Mouse (Mus musculus) heart, embryonic 10.5 days (tissue): ENCODE measurements around the gene Cd3d. TPM values are rescaled to one million over a fixed set of nuclear protein-coding genes. Genes with fewer than 3 reads are reported as not detected.
"Not testable (repeated sequence)": the region's sequence is repeated elsewhere in the genome, so short reads cannot be mapped to it uniquely, and the experiment has no call there.

Source experiments
- DNase-seq: peaks from one replicate; pipeline ENCODE4 v3.0.0-alpha.2; 2017; ENCODE audit warnings: low spot score
- H3K27ac ChIP-seq: fragments of 300-500 bp; sonication (generic); 2 replicates; pipeline ENCODE4 v1.5.1; 2016; ENCODE audit warnings: mild to moderate bottlenecking
- H3K27me3 ChIP-seq: fragments of 300-500 bp; sonication (generic); 2 replicates; pipeline ENCODE4 v1.6.1; 2016; ENCODE audit warnings: mild to moderate bottlenecking; ENCODE audit not compliant: poor library complexity, insufficient read depth, severe bottlenecking
- H3K36me3 ChIP-seq: fragments of 300-500 bp; sonication (generic); 2 replicates; pipeline ENCODE4 v1.6.1; 2016; ENCODE audit warnings: mild to moderate bottlenecking, moderate library complexity
- H3K4me1 ChIP-seq: fragments of 300-500 bp; sonication (generic); 2 replicates; pipeline ENCODE4 v1.6.1; 2016; ENCODE audit warnings: mild to moderate bottlenecking
- H3K4me3 ChIP-seq: fragments of 300-500 bp; sonication (generic); 2 replicates; pipeline ENCODE4 v1.5.1; 2016; ENCODE audit warnings: mild to moderate bottlenecking, moderate library complexity
- H3K9me3 ChIP-seq: fragments of 300-500 bp; sonication (generic); 2 replicates; pipeline ENCODE4 v1.6.1; 2016; ENCODE audit warnings: mild to moderate bottlenecking, moderate library complexity
- WGBS: fragments of 180-500 bp; shearing (Covaris S2); methylation state at CpG from one replicate; pipeline ENCODE4 v1.1.7; 2016; 5-methylcytosine and 5-hydroxymethylcytosine counted together
- polyA plus RNA-seq: library from polyadenylated mRNA; unstranded; fragments of >200 nt; fragmentation: Nextera tagmentation; extraction: Ambion mirVana; gene quantifications from 2 replicates; pipeline ENCODE4 v1.2.1, GENCODE M21; 2016

Gene Cd3d
- polyA plus RNA-seq, result not detected in 2 replicates

DNA sequence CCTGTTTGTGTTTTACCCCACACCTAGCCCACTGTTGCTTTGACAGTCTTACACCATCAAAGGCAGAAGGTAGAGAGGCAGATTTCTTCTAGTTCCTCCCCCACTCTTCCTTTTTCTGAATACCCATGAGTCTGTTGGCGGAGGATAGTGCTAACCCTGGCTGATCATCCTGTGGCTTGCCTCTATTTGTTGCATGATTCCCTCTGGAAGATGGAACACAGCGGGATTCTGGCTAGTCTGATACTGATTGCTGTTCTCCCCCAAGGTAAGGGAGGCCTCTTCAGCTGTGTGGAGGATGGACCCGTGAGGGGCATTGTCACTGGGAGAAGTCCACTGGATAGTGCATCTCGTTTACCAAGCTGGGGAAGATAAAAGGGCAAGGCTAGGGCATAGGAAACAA lies at the start of gene Cd3d:
TSS of gene Cd3d (plus strand) at position 111 of the 400 bp plus-strand sequence.
- peaks cover 13% of the 10 kb centered on the region; the same call in 1 of the 2 replicates for H3K27me3 ChIP-seq
- no peak within 1 kb of the TSS for H3K27ac ChIP-seq
- DNase-seq, result no peak
- peaks cover 8% of the 10 kb centered on the region; the same call in 1 of the 2 replicates for H3K4me1 ChIP-seq
- H3K4me3 ChIP-seq, result no peak within 1 kb of the TSS
- no peaks in the 10 kb centered on the region for H3K36me3 ChIP-seq
- WGBS, result 77% methylated on average over 4 of the region's 4 CpGs
- no peaks in the 10 kb centered on the region for H3K9me3 ChIP-seq

DNA sequence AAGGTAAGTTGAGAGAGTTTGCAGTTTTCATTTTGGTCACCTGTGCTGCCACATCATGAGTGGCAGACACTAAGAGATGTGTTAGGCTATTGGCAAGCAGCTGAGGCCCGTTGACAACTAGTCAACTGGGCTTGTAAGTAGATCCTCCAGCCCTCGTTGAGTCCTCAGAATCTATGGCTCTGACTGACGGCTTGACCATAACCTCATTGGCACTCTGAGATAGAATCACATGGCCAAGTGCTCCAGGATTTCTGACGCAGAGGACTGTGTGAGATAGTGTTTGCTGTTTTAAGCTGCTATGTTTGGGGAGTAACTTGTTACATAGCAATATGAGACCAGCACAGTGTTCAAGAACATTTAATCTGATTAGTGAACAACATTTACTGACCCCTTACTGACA lies 39.8 kb upstream of the Cd3d start:
- Histone ChIP-seq H3K9me3 (no peaks in the 10 kb centered on the region), H3K36me3 (peaks cover 76% of the 10 kb centered on the region), H3K27ac (no peak overlapping the region), H3K27me3 (no peaks in the 10 kb centered on the region), H3K4me3 (no peak overlapping the region), H3K4me1 (no peaks in the 10 kb centered on the region)
- 76% methylated on average over 4 of the region's 4 CpGs for WGBS
- DNase-seq, result no peak

DNA sequence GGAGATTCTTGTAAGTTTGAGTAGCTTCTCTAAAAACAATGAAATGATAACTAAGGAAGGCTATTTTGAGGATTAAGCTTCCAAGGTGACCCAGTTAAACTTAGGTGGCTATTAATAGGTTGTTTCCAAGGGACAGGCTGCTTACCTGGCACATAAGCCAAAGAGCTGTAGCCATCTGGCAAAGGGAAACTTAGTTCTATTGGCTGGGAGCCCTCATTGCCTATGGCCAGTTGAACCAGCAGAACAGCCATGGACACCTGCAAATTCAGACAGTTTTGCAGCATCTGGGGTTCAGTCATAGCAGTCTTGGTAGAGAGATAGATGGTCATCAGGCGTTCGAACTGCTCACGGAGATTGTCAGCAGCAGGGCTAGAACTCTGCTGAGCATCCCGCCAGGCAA lies 39.2 kb upstream of the Cd3d start:
- no peaks in the 10 kb centered on the region for H3K9me3 ChIP-seq
- no peak for DNase-seq
- peaks cover 76% of the 10 kb centered on the region for H3K36me3 ChIP-seq
- no peak overlapping the region for H3K27ac ChIP-seq
- no peak overlapping the region for H3K4me3 ChIP-seq
- no peaks in the 10 kb centered on the region for H3K27me3 ChIP-seq
- no peaks in the 10 kb centered on the region for H3K4me1 ChIP-seq
- 98% methylated on average over 4 of the region's 4 CpGs for WGBS

DNA sequence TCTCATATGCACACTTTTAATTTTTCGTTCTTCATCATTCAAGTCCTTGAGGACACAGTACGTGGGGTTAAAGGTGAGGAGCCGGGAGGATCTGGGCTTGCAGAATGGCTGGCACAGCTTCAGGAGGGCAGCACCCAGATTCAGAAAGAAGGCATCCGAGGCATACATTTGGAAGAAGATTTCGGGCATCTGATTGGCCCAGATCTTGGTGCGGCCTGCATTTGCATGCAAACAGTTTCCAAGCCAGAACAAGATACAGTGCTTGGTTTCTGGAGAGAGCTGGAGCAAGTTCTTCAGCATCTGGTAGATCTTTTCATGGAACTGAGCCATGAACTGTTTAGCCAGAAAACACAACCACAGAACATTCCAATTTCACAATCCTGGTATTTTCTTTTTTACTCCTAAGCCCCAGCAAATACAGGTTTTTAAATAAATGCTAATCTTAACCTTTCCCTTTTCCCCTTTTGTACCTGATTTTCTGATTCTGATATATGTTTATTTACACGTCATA lies 35.3 kb upstream of the Cd3d start:
- Histone ChIP-seq H3K27me3 (no peaks in the 10 kb centered on the region), H3K36me3 (peaks cover 86% of the 10 kb centered on the region), H3K9me3 (no peaks in the 10 kb centered on the region), H3K27ac (no peak overlapping the region), H3K4me1 (no peaks in the 10 kb centered on the region), H3K4me3 (no peak overlapping the region)
- 89% methylated on average over 7 of the region's 7 CpGs for WGBS
- no peak for DNase-seq

DNA sequence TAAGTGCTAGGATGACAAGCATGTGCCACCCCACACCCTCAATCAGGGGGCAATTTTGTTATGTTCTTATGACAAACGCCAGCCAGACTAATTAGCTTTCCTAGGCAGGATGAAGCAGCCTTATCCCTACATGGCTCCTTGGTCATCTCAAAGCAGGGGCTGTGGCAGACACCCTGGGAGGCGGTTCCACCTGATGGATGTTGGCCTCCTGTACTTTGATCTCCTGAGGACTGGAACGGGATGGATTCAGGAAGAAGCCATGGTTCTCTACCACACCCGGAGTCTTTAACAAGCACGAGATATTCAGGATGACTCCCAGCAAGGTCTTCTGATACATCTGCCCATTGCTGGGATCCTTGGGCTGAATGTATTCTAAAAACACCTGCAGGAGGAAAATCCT lies 33.8 kb upstream of the Cd3d start:
- Histone ChIP-seq H3K4me3 (no peak overlapping the region), H3K36me3 (peaks cover 86% of the 10 kb centered on the region), H3K4me1 (no peaks in the 10 kb centered on the region), H3K27me3 (no peaks in the 10 kb centered on the region), H3K9me3 (no peaks in the 10 kb centered on the region), H3K27ac (no peak overlapping the region)
- DNase-seq, result no peak
- WGBS, result 89% methylated on average over 5 of the region's 5 CpGs

DNA sequence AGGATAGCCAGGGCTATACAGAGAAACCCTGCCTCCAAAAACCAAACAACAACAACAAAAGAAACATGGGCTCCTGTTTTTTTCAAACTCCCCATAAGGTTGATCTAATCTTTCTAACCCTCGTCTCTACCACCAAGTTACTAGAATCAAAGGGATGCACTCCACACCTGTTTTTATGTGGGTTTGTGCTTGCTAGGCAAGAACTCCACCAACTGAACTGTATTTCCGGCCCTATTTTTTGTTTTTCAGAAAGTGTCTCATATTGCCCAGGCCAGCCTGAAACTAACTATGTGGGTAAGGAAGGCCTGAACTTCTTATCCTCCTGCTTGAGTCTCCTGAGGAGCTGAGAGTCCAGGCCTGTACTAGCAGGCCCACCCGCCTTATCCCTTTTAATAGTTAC lies 27.2 kb upstream of the Cd3d start:
- no peaks in the 10 kb centered on the region for H3K4me1 ChIP-seq
- DNase-seq, result no peak
- H3K27ac ChIP-seq, result no peak overlapping the region
- no peaks in the 10 kb centered on the region for H3K27me3 ChIP-seq
- no peak overlapping the region for H3K4me3 ChIP-seq
- no peaks in the 10 kb centered on the region for H3K9me3 ChIP-seq
- peaks cover 81% of the 10 kb centered on the region for H3K36me3 ChIP-seq
- WGBS, result 94% methylated on average over 3 of the region's 3 CpGs

DNA sequence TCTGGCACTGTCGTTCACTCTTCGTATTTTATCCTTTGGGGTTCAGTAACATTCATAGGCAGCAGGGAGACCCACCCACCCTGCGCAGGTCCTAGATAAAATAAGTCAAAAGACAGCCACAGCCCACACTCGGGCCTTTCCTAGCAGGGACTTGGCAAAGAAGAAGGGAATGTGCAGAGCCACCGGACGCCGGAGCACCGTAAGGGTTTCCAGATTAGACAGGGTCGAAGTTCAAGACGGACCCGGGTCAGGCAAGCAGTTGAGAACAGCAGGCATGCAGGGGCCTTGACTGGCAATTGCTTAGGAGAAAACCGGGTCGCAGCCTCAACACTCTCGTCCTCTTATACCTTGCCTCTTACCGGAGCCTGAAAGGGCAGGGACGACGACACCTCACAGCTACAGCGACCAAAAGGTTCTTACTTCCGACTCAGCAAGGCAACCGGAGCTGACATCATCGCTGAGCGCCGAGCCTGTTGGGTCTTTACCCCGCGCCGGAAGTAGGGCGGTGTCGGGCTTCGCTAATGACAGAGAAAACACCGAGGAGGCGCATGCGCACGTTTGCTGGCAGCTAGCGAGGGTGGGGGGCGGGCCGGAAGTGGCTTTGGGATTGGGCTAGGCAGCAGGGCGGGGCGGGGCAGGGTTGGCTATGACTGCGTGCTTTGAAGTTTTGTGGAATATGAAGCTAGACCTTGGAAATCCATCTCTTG lies 16.3 kb upstream of the Cd3d start, which contains the start of gene Ube4a:
TSS of gene Ube4a (minus strand) at position 475 of the 707 bp plus-strand sequence.
- no peaks in the 10 kb centered on the region for H3K27me3 ChIP-seq
- peaks cover 12% of the 10 kb centered on the region for H3K4me1 ChIP-seq
- peak within 1 kb of the TSS; percentile 87 for H3K27ac ChIP-seq
- under 1% methylated on average over 39 of the region's 39 CpGs for WGBS
- DNase-seq, result peak; percentile 99
- no peaks in the 10 kb centered on the region for H3K9me3 ChIP-seq
- H3K4me3 ChIP-seq, result peak within 1 kb of the TSS; percentile 93
- H3K36me3 ChIP-seq, result peaks cover 21% of the 10 kb centered on the region

DNA sequence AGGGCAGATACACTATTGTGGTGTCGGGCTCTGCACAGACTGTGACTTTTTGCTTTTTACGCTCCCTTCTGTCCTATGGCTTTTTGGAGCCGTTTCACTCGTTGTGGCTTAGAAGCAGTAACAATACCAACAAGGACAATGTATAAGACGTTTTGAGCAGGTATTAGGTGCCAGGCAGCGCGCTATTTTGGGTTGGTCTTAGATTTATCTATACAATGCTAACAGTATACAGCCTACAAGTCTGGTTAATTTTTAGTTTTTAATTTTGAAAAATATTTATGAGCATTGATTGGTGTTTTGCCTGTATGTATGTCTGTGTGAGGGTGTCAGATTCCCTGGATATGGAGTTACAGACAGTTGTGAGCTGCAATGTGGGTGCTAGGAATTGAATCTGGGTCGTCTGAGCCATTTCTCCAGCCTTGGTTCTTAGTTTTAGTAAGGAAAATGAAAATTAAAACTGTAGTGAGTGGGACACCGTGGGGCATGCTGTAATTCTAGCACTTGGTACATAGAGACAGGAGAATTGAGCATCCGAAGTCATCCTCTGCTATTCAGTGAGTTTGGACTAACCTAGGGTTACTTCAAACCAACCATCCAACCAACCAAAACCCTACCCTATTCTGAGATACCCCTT lies 15.6 kb upstream of the Cd3d start:
- peak overlapping the region; percentile 87 for H3K27ac ChIP-seq
- WGBS, result 12% methylated on average over 10 of the region's 10 CpGs
- peaks cover 12% of the 10 kb centered on the region for H3K4me1 ChIP-seq
- H3K9me3 ChIP-seq, result no peaks in the 10 kb centered on the region
- peaks cover 17% of the 10 kb centered on the region for H3K36me3 ChIP-seq
- H3K27me3 ChIP-seq, result no peaks in the 10 kb centered on the region
- peak overlapping the region; percentile 93 for H3K4me3 ChIP-seq
- DNase-seq, result no peak

DNA sequence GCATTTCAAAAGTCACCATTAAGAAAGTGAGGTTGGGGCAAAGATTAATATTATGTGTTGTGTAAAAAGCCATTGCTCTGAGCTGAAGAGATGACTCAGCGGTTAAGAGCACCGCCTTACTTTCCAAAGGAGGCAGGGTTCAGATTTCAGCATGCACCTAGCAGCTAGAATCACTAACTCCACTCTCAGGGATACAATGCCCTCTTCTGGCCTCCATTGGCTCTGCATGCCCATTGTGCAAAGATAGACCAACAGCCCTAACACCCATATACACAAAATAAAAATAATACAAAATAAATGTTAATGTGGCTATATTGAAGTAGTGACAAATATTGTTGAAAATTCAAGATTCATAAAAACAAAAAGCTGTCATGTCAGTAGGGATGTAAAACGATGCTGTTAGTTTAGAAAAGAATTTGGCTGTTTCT lies 14.8 kb upstream of the Cd3d start:
- no peaks in the 10 kb centered on the region for H3K27me3 ChIP-seq
- peak; percentile 85 for DNase-seq
- H3K4me1 ChIP-seq, result peaks cover 12% of the 10 kb centered on the region
- peaks cover 8% of the 10 kb centered on the region for H3K36me3 ChIP-seq
- WGBS, result 22% methylated on average over 3 of the region's 3 CpGs
- H3K4me3 ChIP-seq, result no peak overlapping the region
- no peaks in the 10 kb centered on the region for H3K9me3 ChIP-seq
- H3K27ac ChIP-seq, result no peak overlapping the region

DNA sequence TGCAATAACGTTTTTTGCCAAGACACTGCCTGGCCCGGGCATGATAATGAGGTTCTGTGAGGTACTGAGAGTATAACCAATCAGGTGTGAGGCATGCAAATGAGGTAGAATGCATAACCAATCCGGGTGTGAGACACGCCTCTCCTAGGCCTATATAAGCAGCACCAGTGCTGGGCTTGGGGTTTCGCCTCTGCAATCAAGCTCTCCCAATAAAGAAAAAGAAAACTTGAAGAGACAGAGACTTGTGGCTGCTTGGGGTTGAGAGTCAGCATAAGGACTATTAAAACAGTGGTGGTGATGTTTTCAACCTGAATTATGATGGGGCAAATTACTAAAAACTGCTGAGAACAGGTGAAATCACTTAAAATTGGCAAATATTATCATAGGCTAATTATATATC lies 13.8 kb upstream of the Cd3d start:
- not testable (repeated sequence) for H3K9me3 ChIP-seq, H3K36me3 ChIP-seq, H3K27me3 ChIP-seq, H3K27ac ChIP-seq, H3K4me3 ChIP-seq, DNase-seq
- H3K4me1 ChIP-seq, result peaks cover 12% of the 10 kb centered on the region
- 84% methylated on average over 5 of the region's 5 CpGs for WGBS

DNA sequence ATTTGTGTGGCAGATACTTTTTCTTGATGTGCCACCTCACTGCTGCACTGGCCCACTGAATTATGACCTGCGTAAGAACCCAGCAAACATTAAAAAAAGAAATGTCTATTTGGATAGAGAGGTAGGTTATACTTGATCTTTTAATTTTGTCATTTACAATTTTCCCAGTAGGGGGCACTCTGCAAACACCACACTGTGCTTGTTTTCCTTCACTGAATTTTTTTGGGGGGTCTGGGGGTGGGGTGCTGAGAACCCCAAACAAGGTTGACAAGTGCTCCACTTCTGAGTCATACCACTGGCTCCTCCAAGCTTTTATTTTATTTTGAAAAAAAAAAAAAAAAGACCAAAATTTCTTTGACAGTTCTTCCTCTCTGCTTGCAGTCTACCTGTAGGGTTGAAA lies 12.1 kb upstream of the Cd3d start:
- Histone ChIP-seq H3K36me3 (no peaks in the 10 kb centered on the region), H3K27ac (no peak overlapping the region), H3K4me3 (no peak overlapping the region), H3K4me1 (peaks cover 7% of the 10 kb centered on the region), H3K9me3 (no peaks in the 10 kb centered on the region), H3K27me3 (peaks cover 13% of the 10 kb centered on the region; the same call in 1 of the 2 replicates)
- 40% methylated on average over 1 of the region's 1 CpGs for WGBS
- DNase-seq, result no peak

DNA sequence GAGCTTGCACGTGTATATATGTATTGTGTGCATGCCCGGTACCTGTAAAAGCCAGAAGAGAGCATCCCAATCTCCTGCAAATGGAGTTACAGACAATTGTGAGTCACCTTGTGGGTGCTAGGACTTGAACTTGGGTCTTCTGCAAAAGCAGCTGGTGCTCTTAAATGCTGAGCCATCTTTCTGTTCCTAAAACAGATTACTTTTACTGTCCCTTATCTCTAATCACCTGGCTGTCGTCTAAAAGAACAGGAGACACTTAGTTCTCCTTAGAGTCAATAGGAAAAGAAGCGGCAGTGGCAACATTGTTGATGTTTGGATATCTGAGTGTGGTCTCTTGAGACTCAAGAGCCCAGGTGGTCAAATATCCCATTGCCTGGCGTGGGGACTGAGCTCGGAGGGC lies 3.8 kb upstream of the Cd3d start:
- WGBS, result 64% methylated on average over 6 of the region's 6 CpGs

DNA sequence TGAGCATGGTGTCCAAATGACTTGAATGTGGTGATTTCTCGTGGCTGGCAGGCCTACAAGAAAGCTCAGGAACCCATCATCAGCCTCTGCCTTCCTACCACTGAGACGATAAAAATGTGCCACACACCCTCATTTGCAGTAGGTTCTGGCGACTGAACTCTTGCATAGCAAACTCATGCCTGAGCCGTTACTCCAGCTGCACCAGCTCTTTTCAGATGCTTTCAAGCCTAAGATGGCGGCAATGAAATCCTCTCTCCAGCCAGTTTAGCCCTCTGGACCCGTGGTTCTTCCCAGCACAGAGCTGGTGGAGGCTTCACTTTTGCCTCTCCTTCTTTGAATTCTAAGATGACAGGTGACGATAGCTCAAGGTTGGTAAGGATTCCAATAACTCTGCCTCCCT lies 1.8 kb upstream of the Cd3d start:
- DNase-seq, result no peak
- no peaks in the 10 kb centered on the region for H3K9me3 ChIP-seq
- H3K27me3 ChIP-seq, result peaks cover 10% of the 10 kb centered on the region; the same call in 1 of the 2 replicates
- no peak overlapping the region for H3K4me3 ChIP-seq
- H3K27ac ChIP-seq, result no peak overlapping the region
- WGBS, result 70% methylated on average over 7 of the region's 7 CpGs
- H3K36me3 ChIP-seq, result no peaks in the 10 kb centered on the region
- 0 out of 2 replicates have a peak, but pooled peaks cover 2% of the 10 kb centered on the region for H3K4me1 ChIP-seq

More for the DNA sequence above, 3.8 kb upstream of the Cd3d start:
- H3K4me3 ChIP-seq, result no peak overlapping the region
- peaks cover 23% of the 10 kb centered on the region; the same call in 1 of the 2 replicates for H3K27me3 ChIP-seq
- H3K27ac ChIP-seq, result no peak overlapping the region
- no peaks in the 10 kb centered on the region for H3K9me3 ChIP-seq
- no peak for DNase-seq
- no peaks in the 10 kb centered on the region for H3K36me3 ChIP-seq
- 0 out of 2 replicates have a peak, but pooled peaks cover 2% of the 10 kb centered on the region for H3K4me1 ChIP-seq
